Mouse (Mus musculus): ENCODE measurements around the gene Tjp3. TPM values are rescaled to one million over a fixed set of nuclear protein-coding genes. Genes with fewer than 3 reads are reported as not detected.
A peak's percentile ranks its signal among the peaks of the same experiment; 100 is the strongest.

Gene Tjp3
- polyA plus RNA-seq, 1 experiment from 2014 or later: 9.2 TPM

DNA sequence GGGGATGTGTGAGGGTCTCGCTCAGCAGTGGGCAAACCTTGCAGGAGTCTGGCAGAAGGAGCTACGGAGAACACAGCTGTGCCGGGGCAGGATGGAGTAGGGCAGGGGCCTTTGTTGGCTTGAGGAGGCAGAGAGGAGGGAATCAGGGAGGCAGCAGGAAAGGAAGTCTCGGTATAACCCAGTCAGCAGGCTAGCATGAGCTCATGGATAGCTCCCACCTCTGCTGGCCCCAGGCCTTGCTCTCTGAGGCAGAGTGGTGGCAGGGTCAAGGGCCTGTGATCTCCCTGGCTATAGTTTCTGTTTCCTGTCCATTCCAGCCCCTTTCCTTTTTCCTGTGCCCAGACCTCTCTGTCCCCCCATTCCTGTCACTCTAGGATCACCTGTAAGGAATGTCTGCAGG is 10.9 kb upstream of the Tjp3 start:
- ATAC-seq: no peak
- Histone ChIP-seq H3K27ac (ENCODE audit: low read length) (no peak overlapping the region), H3K9ac (ENCODE audit: low read depth, low read length) (no peak overlapping the region)

DNA sequence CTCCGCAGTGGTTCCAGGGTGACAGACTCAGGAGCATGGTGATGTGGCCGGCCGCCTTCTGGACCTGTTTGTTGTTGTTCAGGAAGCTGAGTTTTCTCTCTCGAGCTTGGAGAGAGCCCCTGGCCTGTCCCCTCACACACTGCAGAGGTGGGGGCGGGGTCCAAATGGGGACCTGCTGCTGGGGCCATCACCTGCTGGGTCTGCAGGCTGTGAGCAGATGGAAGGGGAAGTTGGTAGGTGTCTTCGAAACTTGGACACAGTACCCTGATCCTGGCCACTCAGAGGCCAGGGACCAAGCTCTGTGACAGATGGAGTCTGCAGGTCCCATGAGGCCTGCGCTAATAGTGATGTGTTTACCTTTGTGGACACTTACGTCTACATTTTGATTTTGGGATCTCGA is 9.9 kb upstream of the Tjp3 start:
- Histone ChIP-seq H3K9me3 (replicated peaks; ENCODE audit: control insufficient read depth, low read length, poor library complexity, severe bottlenecking) (no peaks in the 10 kb centered on the region), H3K27ac (ENCODE audit: low read length) (no peak overlapping the region), H3K4me1 (ENCODE audit: control insufficient read depth, insufficient read depth, low read length) (peaks cover 5% of the 10 kb centered on the region), H3K36me3 (ENCODE audit: control insufficient read depth, insufficient read depth, low read length) (peaks cover 7% of the 10 kb centered on the region), H3K27me3 (ENCODE audit: control insufficient read depth, insufficient read depth, low read depth, low read length) (no peaks in the 10 kb centered on the region), H3K4me2 (ENCODE audit: low read length) (no peak overlapping the region), H3K9ac (ENCODE audit: low read depth, low read length) (no peak overlapping the region), H3K4me3 (ENCODE audit: low read depth, low read length) (no peak overlapping the region)
- 81% methylated on average over 9 of the region's 9 CpGs for WGBS
- no peak for ATAC-seq

More for the DNA sequence above, 10.9 kb upstream of the Tjp3 start:
- Histone ChIP-seq H3K4me1 (ENCODE audit: control insufficient read depth, insufficient read depth, low read length) (peaks cover 5% of the 10 kb centered on the region), H3K9me3 (replicated peaks; ENCODE audit: control insufficient read depth, low read length, poor library complexity, severe bottlenecking) (no peaks in the 10 kb centered on the region), H3K4me3 (ENCODE audit: low read depth, low read length) (no peak overlapping the region), H3K4me2 (ENCODE audit: low read length) (no peak overlapping the region), H3K36me3 (ENCODE audit: control insufficient read depth, insufficient read depth, low read length) (peaks cover 16% of the 10 kb centered on the region), H3K27me3 (ENCODE audit: control insufficient read depth, insufficient read depth, low read depth, low read length) (no peaks in the 10 kb centered on the region)
- WGBS: 78% methylated on average over 4 of the region's 4 CpGs

DNA sequence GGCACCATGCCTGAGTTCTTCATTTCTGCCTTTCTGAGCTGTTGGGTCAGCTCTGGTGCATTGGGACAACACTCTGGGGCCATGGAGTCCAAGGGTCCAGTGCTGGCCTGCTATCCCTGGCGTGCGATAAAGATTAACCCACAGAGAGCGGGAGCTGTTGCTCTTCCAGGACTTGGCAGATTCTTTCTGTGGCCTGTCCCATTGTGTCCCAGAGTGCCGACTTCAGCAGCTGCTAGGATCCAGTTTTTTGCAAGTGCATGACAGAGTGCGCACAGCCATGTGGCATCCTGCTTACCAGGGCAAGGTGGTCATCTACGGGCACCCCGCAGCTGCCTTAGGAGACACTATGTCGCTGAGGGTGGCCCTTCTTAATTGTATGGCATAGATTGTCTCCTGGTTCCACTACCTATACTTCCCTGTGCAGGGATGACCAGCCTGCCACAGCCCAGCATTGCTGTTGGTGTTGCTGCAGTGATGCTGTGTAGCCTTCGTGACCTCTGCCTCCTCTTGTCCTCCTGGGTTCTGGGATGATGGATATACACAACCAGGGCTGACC is 9.0 kb upstream of the Tjp3 start:
- no peak overlapping the region for H3K4me2 ChIP-seq (ENCODE audit: low read length)
- WGBS: 85% methylated on average over 9 of the region's 9 CpGs
- no peak overlapping the region for H3K4me3 ChIP-seq (ENCODE audit: low read depth, low read length)
- no peak for ATAC-seq
- no peaks in the 10 kb centered on the region for H3K36me3 ChIP-seq (ENCODE audit: control insufficient read depth, insufficient read depth, low read length)
- no peaks in the 10 kb centered on the region for H3K9me3 ChIP-seq (replicated peaks; ENCODE audit: control insufficient read depth, low read length, poor library complexity, severe bottlenecking)
- peaks cover 9% of the 10 kb centered on the region for H3K4me1 ChIP-seq (ENCODE audit: control insufficient read depth, insufficient read depth, low read length)
- H3K9ac ChIP-seq (ENCODE audit: low read depth, low read length): no peak overlapping the region
- no peak overlapping the region for H3K27ac ChIP-seq (ENCODE audit: low read length)
- H3K27me3 ChIP-seq (ENCODE audit: control insufficient read depth, insufficient read depth, low read depth, low read length): no peaks in the 10 kb centered on the region

DNA sequence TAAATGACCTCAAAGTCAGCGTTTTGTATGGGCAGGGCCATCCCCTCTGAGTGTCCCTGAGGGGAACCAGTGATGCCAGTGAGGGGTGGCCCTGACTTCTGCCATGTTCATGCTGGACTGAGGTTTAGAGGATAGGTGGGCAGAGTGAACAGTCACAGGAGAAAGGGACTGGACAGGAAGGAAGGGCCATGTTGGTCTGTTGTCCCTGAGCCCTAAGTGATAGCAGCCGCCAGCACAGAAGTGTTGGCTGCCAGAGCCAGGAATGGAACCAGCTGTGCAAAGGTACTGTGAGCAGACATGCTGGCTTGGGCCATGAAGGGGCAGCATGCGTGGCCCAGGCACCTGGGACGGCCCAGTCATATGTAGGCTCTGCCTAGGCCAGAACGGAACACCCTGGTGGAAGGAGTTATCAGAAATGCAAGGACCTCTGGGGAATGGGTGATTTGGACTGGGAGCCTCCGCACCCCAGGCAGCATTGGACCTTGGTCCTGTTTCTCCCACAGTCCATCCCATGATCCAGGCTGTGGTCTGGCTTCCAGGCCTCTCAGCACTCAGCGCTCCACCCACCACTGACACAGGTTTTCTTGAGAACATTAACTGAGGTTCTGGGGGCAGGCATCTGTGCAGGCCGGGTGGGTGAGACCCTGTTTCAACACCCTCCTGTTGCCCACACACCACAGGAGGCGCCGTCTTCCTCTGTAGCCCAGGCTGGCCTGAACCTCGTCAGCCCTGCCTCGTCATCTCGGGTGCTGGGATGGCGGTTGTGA is 8.4 kb upstream of the Tjp3 start:
- Histone ChIP-seq H3K4me2 (ENCODE audit: low read length) (no peak overlapping the region), H3K27me3 (ENCODE audit: control insufficient read depth, insufficient read depth, low read depth, low read length) (no peaks in the 10 kb centered on the region), H3K9me3 (replicated peaks; ENCODE audit: control insufficient read depth, low read length, poor library complexity, severe bottlenecking) (no peaks in the 10 kb centered on the region), H3K4me3 (ENCODE audit: low read depth, low read length) (no peak overlapping the region), H3K36me3 (ENCODE audit: control insufficient read depth, insufficient read depth, low read length) (no peaks in the 10 kb centered on the region), H3K27ac (ENCODE audit: low read length) (no peak overlapping the region), H3K4me1 (ENCODE audit: control insufficient read depth, insufficient read depth, low read length) (peaks cover 15% of the 10 kb centered on the region), H3K9ac (ENCODE audit: low read depth, low read length) (no peak overlapping the region; the same call in 1 of the 2 replicates)
- WGBS: 92% methylated on average over 14 of the region's 14 CpGs
- no peak for ATAC-seq

DNA sequence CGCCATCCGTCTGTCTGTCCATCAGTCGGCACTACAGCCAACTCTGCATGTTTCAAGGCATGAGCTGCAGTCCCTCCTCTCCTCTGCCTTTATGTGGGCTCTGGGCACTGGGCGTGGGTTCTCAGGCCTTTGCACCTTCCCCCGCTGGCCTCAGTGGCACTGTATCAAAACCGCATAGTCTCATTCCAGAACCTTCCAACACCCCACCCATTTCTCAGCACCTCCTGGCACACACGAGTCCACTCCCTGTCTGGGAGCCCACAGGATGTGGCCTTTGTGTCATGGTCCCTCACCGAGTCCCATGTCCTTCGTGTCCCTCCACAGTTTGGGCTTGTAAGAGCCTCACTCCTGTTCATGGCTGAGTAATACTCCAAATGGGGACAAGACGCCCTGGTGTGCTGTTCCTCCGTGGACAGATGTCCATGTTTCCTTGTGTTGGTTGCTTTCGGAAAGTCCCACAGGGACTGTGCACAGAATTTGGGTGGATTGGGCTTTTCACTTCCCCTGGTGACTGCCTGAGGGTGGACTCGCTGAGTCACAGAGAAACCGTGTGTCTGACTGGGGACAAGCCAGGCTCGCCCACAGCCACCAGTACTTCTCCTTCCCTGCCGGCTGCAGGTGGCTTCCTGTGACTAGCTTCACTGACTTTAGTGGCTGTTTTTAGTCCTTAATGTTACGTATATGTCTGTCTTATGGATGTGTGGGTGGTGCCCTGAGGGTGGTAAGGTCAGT is 7.2 kb upstream of the Tjp3 start:
- ATAC-seq: no peak
- H3K9ac ChIP-seq (ENCODE audit: low read depth, low read length): no peak overlapping the region

DNA sequence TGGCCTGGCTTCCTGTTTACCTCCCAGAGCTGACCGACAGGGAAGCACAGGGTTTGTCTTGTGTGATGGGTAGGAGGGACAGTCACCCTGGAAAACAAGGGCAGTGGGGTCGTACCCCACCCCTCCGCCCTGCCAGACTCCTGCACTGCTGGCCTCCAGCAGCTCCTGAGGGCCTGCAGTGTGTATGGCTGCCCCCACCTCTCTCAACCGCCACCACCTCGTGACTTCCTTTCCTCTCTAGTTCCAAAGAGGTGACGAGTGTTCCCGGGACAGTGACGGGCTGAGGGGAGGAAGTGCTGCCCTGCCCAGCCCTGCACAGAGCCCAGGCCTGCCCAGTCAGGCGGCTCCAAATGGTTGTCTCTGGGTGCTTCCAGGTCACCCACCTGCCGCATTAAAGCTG is 6.5 kb upstream of the Tjp3 start:
- no peak overlapping the region for H3K4me2 ChIP-seq (ENCODE audit: low read length)
- H3K4me3 ChIP-seq (ENCODE audit: low read depth, low read length): no peak overlapping the region
- WGBS: 81% methylated on average over 10 of the region's 10 CpGs
- H3K4me1 ChIP-seq (ENCODE audit: control insufficient read depth, insufficient read depth, low read length): peaks cover 19% of the 10 kb centered on the region
- 0 out of 2 replicates have a peak overlapping the region, but pooled peaks have one; percentile 22 for H3K27ac ChIP-seq (ENCODE audit: low read length)
- H3K27me3 ChIP-seq (ENCODE audit: control insufficient read depth, insufficient read depth, low read depth, low read length): no peaks in the 10 kb centered on the region
- H3K36me3 ChIP-seq (ENCODE audit: control insufficient read depth, insufficient read depth, low read length): no peaks in the 10 kb centered on the region
- H3K9me3 ChIP-seq (replicated peaks; ENCODE audit: control insufficient read depth, low read length, poor library complexity, severe bottlenecking): no peaks in the 10 kb centered on the region
- H3K9ac ChIP-seq (ENCODE audit: low read depth, low read length): no peak overlapping the region
- no peak for ATAC-seq

More for the DNA sequence above, 7.2 kb upstream of the Tjp3 start:
- Histone ChIP-seq H3K4me2 (ENCODE audit: low read length) (no peak overlapping the region), H3K4me3 (ENCODE audit: low read depth, low read length) (no peak overlapping the region), H3K36me3 (ENCODE audit: control insufficient read depth, insufficient read depth, low read length) (no peaks in the 10 kb centered on the region), H3K27me3 (ENCODE audit: control insufficient read depth, insufficient read depth, low read depth, low read length) (no peaks in the 10 kb centered on the region), H3K9me3 (replicated peaks; ENCODE audit: control insufficient read depth, low read length, poor library complexity, severe bottlenecking) (no peaks in the 10 kb centered on the region), H3K27ac (ENCODE audit: low read length) (no peak overlapping the region), H3K4me1 (ENCODE audit: control insufficient read depth, insufficient read depth, low read length) (peaks cover 24% of the 10 kb centered on the region)
- WGBS: 93% methylated on average over 17 of the region's 17 CpGs

DNA sequence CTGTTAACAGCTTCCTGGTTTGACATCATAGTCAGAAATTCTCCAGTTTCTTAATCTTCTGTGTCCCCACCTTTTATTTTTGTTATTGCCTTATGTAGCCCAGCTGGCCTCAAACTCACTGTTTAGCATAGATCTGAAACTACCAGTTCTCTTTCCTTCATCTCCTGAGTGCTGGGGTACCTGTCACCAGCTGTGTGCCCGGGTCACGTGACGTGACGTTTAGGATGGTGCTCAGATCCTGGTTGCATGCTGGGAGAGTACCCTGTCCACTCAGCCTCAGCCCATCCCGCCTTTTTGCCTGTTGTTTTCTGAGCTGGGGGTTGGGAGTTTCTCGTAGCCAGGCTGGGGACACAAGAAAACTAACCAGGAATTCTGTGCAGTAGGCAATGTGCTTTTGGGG is 5.9 kb upstream of the Tjp3 start:
- Histone ChIP-seq H3K27me3 (ENCODE audit: control insufficient read depth, insufficient read depth, low read depth, low read length) (no peaks in the 10 kb centered on the region), H3K36me3 (ENCODE audit: control insufficient read depth, insufficient read depth, low read length) (no peaks in the 10 kb centered on the region), H3K4me1 (ENCODE audit: control insufficient read depth, insufficient read depth, low read length) (peaks cover 19% of the 10 kb centered on the region), H3K9ac (ENCODE audit: low read depth, low read length) (no peak overlapping the region), H3K4me3 (ENCODE audit: low read depth, low read length) (no peak overlapping the region), H3K27ac (ENCODE audit: low read length) (no peak overlapping the region), H3K9me3 (replicated peaks; ENCODE audit: control insufficient read depth, low read length, poor library complexity, severe bottlenecking) (no peaks in the 10 kb centered on the region), H3K4me2 (ENCODE audit: low read length) (no peak overlapping the region)
- WGBS: 86% methylated on average over 6 of the region's 6 CpGs
- no peak for ATAC-seq

DNA sequence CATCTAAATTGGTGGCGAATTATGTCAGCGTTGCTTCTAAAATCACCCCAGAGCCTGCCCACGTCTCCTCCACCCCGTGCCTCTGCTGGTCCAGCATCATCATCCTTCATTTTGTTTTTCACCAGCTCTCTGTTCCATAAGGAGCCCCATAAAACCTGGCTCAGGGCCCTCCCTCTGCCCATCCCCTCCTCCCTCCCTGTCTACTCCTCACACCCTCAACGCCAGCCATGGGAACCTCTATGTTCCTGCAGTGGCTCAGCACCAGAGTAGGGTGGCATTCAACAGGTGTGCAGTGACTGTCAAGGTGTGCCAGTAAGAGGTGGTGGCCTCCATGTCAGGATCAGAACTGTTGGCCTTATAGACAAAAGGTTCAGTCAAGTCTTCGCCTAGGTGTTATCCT is 3.8 kb upstream of the Tjp3 start:
- no peaks in the 10 kb centered on the region for H3K36me3 ChIP-seq (ENCODE audit: control insufficient read depth, insufficient read depth, low read length)
- ATAC-seq: no peak
- WGBS: 97% methylated on average over 6 of the region's 6 CpGs
- H3K9me3 ChIP-seq (replicated peaks; ENCODE audit: control insufficient read depth, low read length, poor library complexity, severe bottlenecking): no peaks in the 10 kb centered on the region
- H3K4me1 ChIP-seq (ENCODE audit: control insufficient read depth, insufficient read depth, low read length): peaks cover 19% of the 10 kb centered on the region
- no peak overlapping the region for H3K4me3 ChIP-seq (ENCODE audit: low read depth, low read length)
- H3K9ac ChIP-seq (ENCODE audit: low read depth, low read length): no peak overlapping the region
- H3K27me3 ChIP-seq (ENCODE audit: control insufficient read depth, insufficient read depth, low read depth, low read length): peaks cover 11% of the 10 kb centered on the region
- H3K27ac ChIP-seq (ENCODE audit: low read length): no peak overlapping the region
- no peak overlapping the region; the same call in 1 of the 2 replicates for H3K4me2 ChIP-seq (ENCODE audit: low read length)

DNA sequence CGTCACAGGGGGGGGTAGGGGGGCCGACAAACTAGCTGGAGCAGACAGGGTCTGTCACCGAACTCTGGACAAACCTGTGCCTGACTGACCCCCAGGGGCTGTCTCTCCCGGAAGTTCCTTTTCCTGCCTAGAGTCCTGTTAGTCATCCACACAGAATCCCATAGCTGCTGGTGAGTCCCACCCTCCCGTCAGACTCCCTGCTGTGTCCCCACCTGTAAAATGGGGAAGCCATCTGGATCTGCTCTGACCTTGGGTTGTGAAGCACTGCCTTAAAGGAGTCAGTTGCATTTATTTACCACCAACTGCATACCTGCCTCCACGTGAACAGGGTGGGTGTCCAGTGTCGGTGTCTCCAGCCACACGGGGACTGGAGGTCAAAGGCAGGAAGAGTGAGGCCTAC is 3.1 kb upstream of the Tjp3 start:
- Histone ChIP-seq H3K4me1 (ENCODE audit: control insufficient read depth, insufficient read depth, low read length) (peaks cover 19% of the 10 kb centered on the region), H3K9me3 (replicated peaks; ENCODE audit: control insufficient read depth, low read length, poor library complexity, severe bottlenecking) (no peaks in the 10 kb centered on the region), H3K27me3 (ENCODE audit: control insufficient read depth, insufficient read depth, low read depth, low read length) (peaks cover 14% of the 10 kb centered on the region), H3K4me2 (ENCODE audit: low read length) (peak overlapping the region; percentile 66), H3K9ac (ENCODE audit: low read depth, low read length) (peak overlapping the region; percentile 93), H3K36me3 (ENCODE audit: control insufficient read depth, insufficient read depth, low read length) (no peaks in the 10 kb centered on the region), H3K27ac (ENCODE audit: low read length) (no peak overlapping the region), H3K4me3 (ENCODE audit: low read depth, low read length) (peak overlapping the region; percentile 89)
- 67% methylated on average over 8 of the region's 8 CpGs for WGBS
- no peak for ATAC-seq
